Mouse (Mus musculus) retina, embryonic 14.5 days (tissue): Measurements from ENCODE around the gene Olfr1143.

ENCODE experiments used
- DNase-seq: peaks from one replicate; pipeline ENCODE4 v3.0.0-alpha.2; 2015; ENCODE audit warnings: low spot score

The Olfr1143 gene

DNA sequence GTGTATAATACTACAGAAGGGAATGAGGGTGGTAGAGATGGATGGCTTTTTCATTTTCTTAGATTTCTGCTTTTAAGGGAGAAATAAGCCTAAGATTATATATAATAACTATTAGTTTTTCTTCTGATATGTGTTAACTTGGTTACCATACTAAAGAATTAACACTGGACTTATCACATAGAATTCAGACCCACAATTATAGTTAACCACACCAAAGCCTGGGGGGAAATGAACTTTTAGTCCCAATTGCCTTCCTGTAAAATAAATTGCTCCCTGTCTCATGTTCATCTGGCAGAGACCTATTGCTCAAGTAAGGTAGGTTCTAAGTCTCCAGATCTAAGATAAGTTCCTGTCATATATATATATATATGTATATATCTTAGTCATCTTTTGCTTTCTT, at the start of gene Olfr1143:
Gene Olfr1143, plus strand, starts transcription at position 301 of the 400 bp plus-strand sequence.
- no peak for DNase-seq

DNA sequence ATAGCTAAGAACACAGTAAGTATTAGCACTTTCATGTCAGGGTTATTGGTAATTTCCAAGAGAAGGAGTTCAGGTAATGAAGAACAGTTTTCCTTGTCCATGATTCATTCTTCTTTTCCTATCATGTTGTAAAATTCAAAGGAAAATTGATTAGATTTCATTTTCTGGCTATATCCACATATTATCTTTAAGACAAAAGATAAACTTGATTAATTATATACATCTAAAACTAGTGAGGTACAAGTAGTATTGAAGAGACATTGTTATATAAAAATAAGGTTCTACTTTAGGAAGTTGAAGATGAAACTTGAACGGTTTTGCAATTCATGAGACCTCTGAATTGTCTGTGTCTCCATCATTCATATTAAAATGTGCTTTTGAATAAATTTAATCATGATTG, 46.5 kb upstream of the Olfr1143 start, which contains the start of gene Olfr1141:
Gene Olfr1141, minus strand, starts transcription at position 101 of the 400 bp plus-strand sequence.
- DNase-seq: no peak

GRCm38 (mm10) chr2:87776143-87776542, 24.2 kb upstream of the Olfr1143 start:
- DNase-seq: no peak

DNA sequence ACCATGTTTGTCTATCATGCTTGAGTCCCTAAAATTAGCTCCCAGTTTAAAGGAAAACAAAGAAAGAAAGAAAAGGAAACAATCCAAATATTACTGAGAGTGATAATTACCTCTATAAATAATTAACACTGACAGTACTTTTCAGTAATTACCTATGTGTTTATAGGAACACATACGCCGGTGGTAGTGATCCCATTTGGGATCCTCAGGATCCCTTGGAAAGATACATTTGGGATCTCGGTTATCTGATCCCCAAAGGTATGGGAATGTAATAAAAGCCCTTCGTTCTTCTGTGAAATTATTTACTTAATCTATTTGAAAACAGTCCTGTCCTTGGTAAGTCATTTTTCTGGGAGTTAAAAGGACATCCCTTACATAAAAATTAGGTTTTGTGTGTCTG, 21.2 kb upstream of the Olfr1143 start, which contains the start of gene Olfr152:
Gene Olfr152, plus strand, starts transcription at position 301 of the 400 bp plus-strand sequence.
- DNase-seq: no peak

- no peak for DNase-seq
Measured at GRCm38 (mm10) chr2:87809522-87809921, 9.1 kb downstream of the Olfr1143 start, which contains the start of gene Olfr1145. Olfr1145 (plus strand) TSS chr2:87809822.

GRCm38 (mm10) chr2:87830233-87830632, 29.8 kb downstream of the Olfr1143 start, which contains the start of gene Olfr1148:
Olfr1148 (plus strand) TSS chr2:87830533.
- no peak for DNase-seq

GRCm38 (mm10) chr2:87843693-87844092, 43.3 kb downstream of the Olfr1143 start, which contains the start of gene Olfr1150-ps1:
Olfr1150-ps1 (plus strand) TSS chr2:87843993.
- DNase-seq: no peak
